ENCODE assay signal across 17 mouse cellular contexts in genomic region chr5:64049256-64049655, GRCm38 (mm10).
"Had no signal": no experiment of that assay in that cellular context is flagged by ENCODE, and none has a peak within 500 bp of the region (broad histone marks: within the 10 kb centered on the region; RNA-seq: fewer than 3 reads in every experiment).

No protein-coding gene starts in this region.

- H3K4me3 ChIP-seq: neural tube, embryonic 12.5 days; neural tube, embryonic 13.5 days; neural tube, embryonic 15.5 days; stomach, embryonic 15.5 days had no signal

- H3K27me3 ChIP-seq: neural tube, embryonic 12.5 days; neural tube, embryonic 13.5 days; neural tube, embryonic 15.5 days; stomach, embryonic 15.5 days had no signal

- H3K9me3 ChIP-seq: neural tube, embryonic 12.5 days; neural tube, embryonic 13.5 days; neural tube, embryonic 15.5 days; stomach, embryonic 15.5 days had no signal

- DNase-seq: retina, postnatal 1 day; right cerebral cortex, adult 18-20 months; right cerebral cortex, postnatal 14 days; right cerebral cortex, postnatal 25 days; right cerebral cortex, postnatal 4 days; spleen, adult 18-20 months; thymus, adult 18-20 months; thymus, adult 2 months; thymus, postnatal 14 days; thymus, postnatal 25 days; thymus, postnatal 36 days; thymus, postnatal 4 days had no signal

- H3K9ac ChIP-seq: neural tube, embryonic 12.5 days; neural tube, embryonic 13.5 days; neural tube, embryonic 15.5 days; stomach, embryonic 15.5 days had no signal

- H3K27ac ChIP-seq: neural tube, embryonic 12.5 days; neural tube, embryonic 13.5 days; neural tube, embryonic 15.5 days; stomach, embryonic 15.5 days; stomach, postnatal 0 days had no signal

- H3K36me3 ChIP-seq: neural tube, embryonic 12.5 days; neural tube, embryonic 13.5 days; neural tube, embryonic 15.5 days; stomach, embryonic 15.5 days had no signal

- H3K4me1 ChIP-seq: stomach, embryonic 15.5 days had no signal

- H3K4me2 ChIP-seq: neural tube, embryonic 12.5 days; neural tube, embryonic 13.5 days; neural tube, embryonic 15.5 days; stomach, embryonic 15.5 days had no signal
